Mouse (Mus musculus) heart, embryonic 13.5 days (tissue): ENCODE results near the gene Anapc4. TPM values are rescaled to one million over a fixed set of nuclear protein-coding genes. Genes with fewer than 3 reads are reported as not detected.

Source experiments
- ATAC-seq: fragments of 200-750 bp; cut with Nextera tagmentation; 2 replicates; pipeline ENCODE4 v1.8.0; 2017; ENCODE audit warnings: moderate TSS enrichment; ENCODE audit not compliant: insufficient number of reproducible peaks, low FRiP score, low TSS enrichment; ENCODE audit errors: extremely low read depth
- H3K27ac ChIP-seq: fragments of 300-500 bp; sonication (generic); replicated peaks from 2 replicates; pipeline ENCODE4 v1.5.1; 2015; ENCODE audit warnings: moderate library complexity, mild to moderate bottlenecking, inconsistent platforms
- H3K27me3 ChIP-seq: fragments of 300-500 bp; sonication (generic); replicated peaks from 2 replicates; pipeline ENCODE4 v1.6.1; 2015; ENCODE audit warnings: mild to moderate bottlenecking, inconsistent platforms
- H3K36me3 ChIP-seq: fragments of 300-500 bp; sonication (generic); 2 replicates; pipeline ENCODE4 v1.6.1; 2015; ENCODE audit warnings: mild to moderate bottlenecking, inconsistent platforms
- H3K4me1 ChIP-seq: fragments of 300-500 bp; sonication (generic); 2 replicates; pipeline ENCODE4 v1.6.1; 2015; ENCODE audit warnings: inconsistent platforms
- H3K4me2 ChIP-seq: fragments of 300-500 bp; sonication (generic); 2 replicates; pipeline ENCODE4 v1.6.1; 2015; ENCODE audit warnings: inconsistent platforms, mild to moderate bottlenecking, moderate library complexity
- H3K4me3 ChIP-seq: fragments of 300-500 bp; sonication (generic); 2 replicates; pipeline ENCODE4 v1.5.1; 2015; ENCODE audit warnings: moderate library complexity, mild to moderate bottlenecking, inconsistent platforms
- H3K9ac ChIP-seq: fragments of 300-500 bp; sonication (generic); 2 replicates; pipeline ENCODE4 v1.6.1; 2015; ENCODE audit warnings: inconsistent platforms, mild to moderate bottlenecking, moderate library complexity
- H3K9me3 ChIP-seq: fragments of 300-500 bp; sonication (generic); 2 replicates; pipeline ENCODE4 v1.6.1; 2016; ENCODE audit warnings: inconsistent platforms
- WGBS: fragments of 180-500 bp; shearing (Covaris S2); methylation state at CpG from one replicate; pipeline ENCODE4 v1.1.7; 2015; ENCODE audit warnings: mixed read lengths; 5-methylcytosine and 5-hydroxymethylcytosine counted together
- polyA plus RNA-seq: library from polyadenylated mRNA; unstranded; fragments of >200 nt; fragmentation: Nextera tagmentation; extraction: Ambion mirVana; gene quantifications from 2 replicates; pipeline ENCODE4 v1.2.1, GENCODE M21; 2015

Anapc4 gene
- 65.8 and 71.1 TPM in 2 replicates for polyA plus RNA-seq

- WGBS, result under 1% methylated on average over 50 of the region's 50 CpGs
- peak within 1 kb of the TSS; percentile 96 for H3K9ac ChIP-seq
- H3K4me1 ChIP-seq, result peaks cover 27% of the 10 kb centered on the region
- peak within 1 kb of the TSS; percentile 89 for H3K4me2 ChIP-seq
- ATAC-seq, result peak; percentile 100
- no peaks in the 10 kb centered on the region for H3K27me3 ChIP-seq
- peaks cover 38% of the 10 kb centered on the region for H3K36me3 ChIP-seq
- no peaks in the 10 kb centered on the region for H3K9me3 ChIP-seq
- peak within 1 kb of the TSS; percentile 89 for H3K4me3 ChIP-seq
- H3K27ac ChIP-seq, result peak within 1 kb of the TSS; percentile 94
Measured at GRCm38 (mm10) chr5:52833761-52834274, at the start of gene Anapc4. Gene Anapc4 (plus strand): TSS chr5:52834012.

GRCm38 (mm10) chr5:52786556-52787322 lies 47.1 kb upstream of the Anapc4 start:
- H3K27ac ChIP-seq, result no peak overlapping the region
- no peak for ATAC-seq
- peaks cover 44% of the 10 kb centered on the region for H3K36me3 ChIP-seq
- H3K9me3 ChIP-seq, result no peaks in the 10 kb centered on the region
- WGBS, result 62% methylated on average over 7 of the region's 7 CpGs
- no peak overlapping the region for H3K9ac ChIP-seq
- no peak overlapping the region for H3K4me2 ChIP-seq
- H3K4me3 ChIP-seq, result no peak overlapping the region
- no peaks in the 10 kb centered on the region for H3K27me3 ChIP-seq
- peaks cover 6% of the 10 kb centered on the region; the same call in 1 of the 2 replicates for H3K4me1 ChIP-seq

- H3K27me3 ChIP-seq, result no peaks in the 10 kb centered on the region
- H3K9ac ChIP-seq, result no peak overlapping the region
- WGBS, result 92% methylated on average over 9 of the region's 9 CpGs
- no peaks in the 10 kb centered on the region for H3K4me1 ChIP-seq
- no peak overlapping the region for H3K4me3 ChIP-seq
- ATAC-seq, result no peak
- no peak overlapping the region for H3K27ac ChIP-seq
- H3K9me3 ChIP-seq, result no peaks in the 10 kb centered on the region
- no peak overlapping the region for H3K4me2 ChIP-seq
- H3K36me3 ChIP-seq, result peaks cover 50% of the 10 kb centered on the region
Measured at GRCm38 (mm10) chr5:52793230-52793629, 40.6 kb upstream of the Anapc4 start.

GRCm38 (mm10) chr5:52794109-52794508 lies 39.7 kb upstream of the Anapc4 start:
- H3K4me3 ChIP-seq, result no peak overlapping the region
- no peak overlapping the region for H3K9ac ChIP-seq
- no peaks in the 10 kb centered on the region for H3K27me3 ChIP-seq
- H3K27ac ChIP-seq, result no peak overlapping the region
- no peaks in the 10 kb centered on the region for H3K9me3 ChIP-seq
- 85% methylated on average over 9 of the region's 9 CpGs for WGBS
- H3K4me1 ChIP-seq, result no peaks in the 10 kb centered on the region
- ATAC-seq, result no peak
- no peak overlapping the region for H3K4me2 ChIP-seq
- H3K36me3 ChIP-seq, result peaks cover 50% of the 10 kb centered on the region

- no peaks in the 10 kb centered on the region for H3K4me1 ChIP-seq
- 87% methylated on average over 12 of the region's 12 CpGs for WGBS
- no peak for ATAC-seq
- H3K9ac ChIP-seq, result no peak overlapping the region
- no peak overlapping the region for H3K4me3 ChIP-seq
- H3K27me3 ChIP-seq, result no peaks in the 10 kb centered on the region
- H3K27ac ChIP-seq, result no peak overlapping the region
- no peak overlapping the region for H3K4me2 ChIP-seq
- peaks cover 68% of the 10 kb centered on the region for H3K36me3 ChIP-seq
- H3K9me3 ChIP-seq, result no peaks in the 10 kb centered on the region
Measured at GRCm38 (mm10) chr5:52799274-52799985, 34.4 kb upstream of the Anapc4 start.

- Histone ChIP-seq H3K36me3 (peaks cover 57% of the 10 kb centered on the region), H3K4me3 (no peak overlapping the region), H3K4me1 (peaks cover 18% of the 10 kb centered on the region), H3K9me3 (no peaks in the 10 kb centered on the region), H3K27ac (no peak overlapping the region), H3K9ac (no peak overlapping the region), H3K4me2 (no peak overlapping the region), H3K27me3 (no peaks in the 10 kb centered on the region)
- 65% methylated on average over 4 of the region's 4 CpGs for WGBS
- ATAC-seq, result no peak
Measured at GRCm38 (mm10) chr5:52805801-52806200, 28.0 kb upstream of the Anapc4 start.

- H3K9ac ChIP-seq, result 0 out of 2 replicates have a peak overlapping the region, but pooled peaks have one; percentile 12
- no peaks in the 10 kb centered on the region for H3K27me3 ChIP-seq
- no peak overlapping the region for H3K4me3 ChIP-seq
- no peaks in the 10 kb centered on the region for H3K9me3 ChIP-seq
- H3K27ac ChIP-seq, result no peak overlapping the region
- peak overlapping the region; percentile 0; the same call in 1 of the 2 replicates for H3K4me2 ChIP-seq
- peaks cover 18% of the 10 kb centered on the region for H3K4me1 ChIP-seq
- peaks cover 61% of the 10 kb centered on the region for H3K36me3 ChIP-seq
- 49% methylated on average over 8 of the region's 8 CpGs for WGBS
- no peak for ATAC-seq
Measured at GRCm38 (mm10) chr5:52806349-52806748, 27.5 kb upstream of the Anapc4 start.

GRCm38 (mm10) chr5:52807030-52807429 lies 26.8 kb upstream of the Anapc4 start:
- H3K4me2 ChIP-seq, result peak overlapping the region; percentile 0; the same call in 1 of the 2 replicates
- ATAC-seq, result no peak

GRCm38 (mm10) chr5:52810446-52810845 lies 23.4 kb upstream of the Anapc4 start:
- Histone ChIP-seq H3K27ac (no peak overlapping the region), H3K27me3 (no peaks in the 10 kb centered on the region), H3K4me3 (no peak overlapping the region), H3K9ac (no peak overlapping the region), H3K4me1 (peaks cover 18% of the 10 kb centered on the region), H3K36me3 (peaks cover 68% of the 10 kb centered on the region), H3K9me3 (no peaks in the 10 kb centered on the region), H3K4me2 (no peak overlapping the region)
- WGBS, result 97% methylated on average over 6 of the region's 6 CpGs
- ATAC-seq, result no peak

More at GRCm38 (mm10) chr5:52807030-52807429, 26.8 kb upstream of the Anapc4 start:
- 73% methylated on average over 7 of the region's 7 CpGs for WGBS
- Histone ChIP-seq H3K4me1 (peaks cover 18% of the 10 kb centered on the region), H3K36me3 (peaks cover 63% of the 10 kb centered on the region), H3K4me3 (no peak overlapping the region), H3K27ac (no peak overlapping the region), H3K9me3 (no peaks in the 10 kb centered on the region), H3K27me3 (no peaks in the 10 kb centered on the region), H3K9ac (no peak overlapping the region)

GRCm38 (mm10) chr5:52811056-52811455 lies 22.8 kb upstream of the Anapc4 start:
- Histone ChIP-seq H3K36me3 (peaks cover 75% of the 10 kb centered on the region), H3K4me2 (no peak overlapping the region), H3K9me3 (no peaks in the 10 kb centered on the region), H3K4me1 (peaks cover 12% of the 10 kb centered on the region), H3K27me3 (no peaks in the 10 kb centered on the region), H3K9ac (no peak overlapping the region), H3K4me3 (no peak overlapping the region), H3K27ac (no peak overlapping the region)
- ATAC-seq, result no peak
- WGBS, result 89% methylated on average over 14 of the region's 14 CpGs

GRCm38 (mm10) chr5:52812456-52812855 lies 21.4 kb upstream of the Anapc4 start:
- no peaks in the 10 kb centered on the region for H3K27me3 ChIP-seq
- H3K4me2 ChIP-seq, result no peak overlapping the region
- ATAC-seq, result no peak
- peaks cover 81% of the 10 kb centered on the region for H3K36me3 ChIP-seq
- no peak overlapping the region for H3K4me3 ChIP-seq
- H3K4me1 ChIP-seq, result no peaks in the 10 kb centered on the region
- no peak overlapping the region for H3K27ac ChIP-seq
- no peak overlapping the region for H3K9ac ChIP-seq
- no peaks in the 10 kb centered on the region for H3K9me3 ChIP-seq
- WGBS, result 90% methylated on average over 10 of the region's 10 CpGs
